Mouse (Mus musculus) kidney, adult 2 months (tissue): ENCODE measurements around the gene Sptssb.

Experiments
- CTCF ChIP-seq: fragments of 200-500 bp; conservative IDR thresholded peaks from 2 replicates; pipeline ENCODE4 v1.5.1; 2011; ENCODE audit warnings: low read depth, mild to moderate bottlenecking, control low read depth, low read length, moderate library complexity, mixed read lengths; ENCODE audit not compliant: insufficient read depth, insufficient read length
- POLR2A ChIP-seq: fragments of 200-500 bp; IDR thresholded peaks from one replicate; pipeline ENCODE4 v1.6.1; 2011; ENCODE audit warnings: low read depth, low read length, control low read depth

- TF ChIP-seq POLR2A (no peak), CTCF (no peak)
These were observed 41.3 kb downstream of the Sptssb start for GRCm38 (mm10) chr3:69818466-69818865.
